Mouse (Mus musculus) erythroid progenitor cell, adult 5-6 weeks (primary cell): Measurements from ENCODE around the gene Klhl21. TPM values are rescaled to one million over a fixed set of nuclear protein-coding genes. Genes with fewer than 3 reads are reported as not detected.

Experiments
- ATAC-seq: replicated peaks from 2 replicates; pipeline ENCODE4 v1.8.0; 2016; ENCODE audit warnings: moderate number of reproducible peaks, mild to moderate bottlenecking, moderate TSS enrichment, inconsistent platforms; ENCODE audit not compliant: poor library complexity, low FRiP score, severe bottlenecking
- total RNA-seq, 2 experiments: library from RNA; stranded (forward) in 1 of 2; stranded (reverse) in 1 of 2; fragments of 150-400 nt in 1 of 2; fragments of 186-747, 209-891 nt in 1 of 2; gene quantifications; 2 replicates each; pipeline versions ENCODE4 v1.2.3 to v1.2.4; 2015 to 2017; ENCODE audit warnings: low replicate concordance in 2 of 2

Klhl21 gene
- total RNA-seq, 2 experiments from 2014 or later = 0.91 to 1.3 TPM

- no peak for ATAC-seq
Measured at GRCm38 (mm10) chr4:151994228-151995171, 14.1 kb upstream of the Klhl21 start.

- ATAC-seq = no peak
Measured at GRCm38 (mm10) chr4:151995371-151996172, 13.0 kb upstream of the Klhl21 start.

- ATAC-seq = peak; percentile 94
Measured at GRCm38 (mm10) chr4:151996173-151996950, 12.2 kb upstream of the Klhl21 start, which contains the start of gene Phf13. TSS of gene Phf13 (minus strand) at chr4:151996258.

- ATAC-seq = no peak
Measured at GRCm38 (mm10) chr4:151996951-151997222, 11.7 kb upstream of the Klhl21 start.

DNA sequence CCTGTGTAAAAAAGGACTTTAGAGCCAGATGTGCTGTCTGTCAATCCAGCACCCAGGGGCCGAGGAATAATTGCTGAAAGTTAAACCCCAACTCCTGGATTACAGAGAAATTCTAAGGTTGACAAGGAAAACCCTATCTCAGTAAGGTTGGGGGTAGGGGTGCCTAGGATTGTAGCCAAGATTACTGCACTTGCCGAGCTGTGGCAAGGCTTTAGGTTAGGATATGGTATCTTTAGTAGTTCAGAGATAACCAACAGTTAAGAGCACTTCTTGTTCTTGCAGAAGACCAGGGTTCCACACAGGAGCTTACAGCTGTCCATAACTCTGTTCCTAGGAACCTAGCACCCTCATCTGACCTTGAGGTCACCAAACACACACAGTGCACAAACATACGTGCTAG lies 10.9 kb upstream of the Klhl21 start:
- ATAC-seq = no peak

GRCm38 (mm10) chr4:151999481-151999880 lies 9.1 kb upstream of the Klhl21 start:
- ATAC-seq = no peak

DNA sequence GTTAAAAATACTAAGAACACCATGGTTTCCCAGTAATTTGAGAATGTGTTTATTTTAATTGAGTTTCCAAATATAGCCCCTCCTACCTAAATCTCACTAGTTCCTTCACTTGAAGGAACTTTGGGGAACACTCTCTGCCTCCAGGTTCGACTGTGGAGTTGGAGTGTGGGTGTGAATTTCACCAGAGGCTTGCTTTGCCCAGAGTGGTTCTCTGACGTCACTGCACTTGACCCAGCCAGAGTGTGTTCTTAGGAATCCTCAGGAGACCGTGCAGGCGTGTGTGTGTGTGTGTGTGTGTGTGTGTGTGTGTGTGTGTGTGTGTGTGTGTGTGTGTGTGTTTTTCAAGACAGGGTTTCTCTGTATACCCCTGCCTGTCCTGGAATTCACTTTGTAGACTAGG lies 7.7 kb upstream of the Klhl21 start:
- ATAC-seq = no peak

DNA sequence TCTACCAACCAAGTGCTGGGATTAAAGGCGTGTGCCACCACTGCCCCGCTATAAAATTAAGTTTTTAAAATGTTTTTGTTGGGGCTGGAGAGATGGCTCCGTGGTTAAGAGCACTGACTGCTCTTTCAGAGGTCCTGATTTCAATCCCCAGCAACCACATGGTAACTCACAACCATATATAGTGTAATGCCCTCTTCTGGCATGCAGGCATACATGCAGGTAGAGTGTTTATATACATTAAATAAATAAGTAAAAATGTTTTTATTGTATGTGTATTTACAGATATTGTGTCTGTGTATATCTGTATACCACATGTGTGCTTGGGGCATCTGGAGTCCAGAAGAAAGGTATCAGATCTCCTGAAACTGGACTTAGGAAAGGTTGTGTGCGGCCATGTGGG lies 7.3 kb upstream of the Klhl21 start:
- ATAC-seq = no peak

DNA sequence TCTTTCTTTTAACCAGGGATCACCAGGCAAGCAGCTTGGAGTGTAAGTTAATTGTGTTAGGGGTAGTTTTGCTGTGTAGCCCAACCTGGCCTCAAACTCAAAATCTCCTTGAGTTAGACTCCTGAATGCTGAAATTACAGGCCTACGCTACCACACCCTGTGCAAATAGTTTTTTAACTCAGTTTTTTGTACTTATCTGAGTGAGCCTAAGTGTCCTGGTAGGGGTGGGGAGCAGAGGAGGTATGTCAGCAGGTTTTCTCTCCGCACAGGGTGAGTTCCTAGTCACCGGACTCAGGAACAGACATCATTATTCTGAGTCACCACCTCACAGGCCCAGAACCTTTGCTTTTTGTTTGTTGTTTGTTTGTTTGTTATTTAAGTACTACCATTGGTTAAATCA lies 6.5 kb upstream of the Klhl21 start:
- no peak for ATAC-seq

DNA sequence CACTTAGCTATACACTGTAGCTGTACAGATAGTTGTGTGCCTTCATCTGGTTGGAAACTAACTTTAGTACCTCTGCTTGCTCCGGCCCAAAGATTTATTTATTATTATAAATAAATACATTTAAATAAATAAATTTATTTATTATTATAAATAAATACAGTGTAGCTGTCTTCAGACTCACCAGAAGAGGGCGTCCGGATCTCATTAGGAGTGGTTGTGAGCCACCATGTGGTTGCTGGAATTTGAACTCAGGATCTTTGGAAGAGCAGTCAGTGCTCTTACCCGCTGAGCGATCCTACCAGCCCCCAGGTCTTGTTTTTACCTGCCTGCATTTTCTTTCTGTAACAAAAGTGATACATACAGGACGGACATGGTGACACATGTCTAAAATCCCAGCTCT lies 2.5 kb upstream of the Klhl21 start:
- ATAC-seq = no peak

- ATAC-seq = no peak
Measured at GRCm38 (mm10) chr4:152006812-152007211, 1.8 kb upstream of the Klhl21 start.

- no peak for ATAC-seq
Measured at GRCm38 (mm10) chr4:152007481-152008147, 989 bp upstream of the Klhl21 start.

GRCm38 (mm10) chr4:152008148-152008500 lies 479 bp upstream of the Klhl21 start:
- no peak for ATAC-seq

DNA sequence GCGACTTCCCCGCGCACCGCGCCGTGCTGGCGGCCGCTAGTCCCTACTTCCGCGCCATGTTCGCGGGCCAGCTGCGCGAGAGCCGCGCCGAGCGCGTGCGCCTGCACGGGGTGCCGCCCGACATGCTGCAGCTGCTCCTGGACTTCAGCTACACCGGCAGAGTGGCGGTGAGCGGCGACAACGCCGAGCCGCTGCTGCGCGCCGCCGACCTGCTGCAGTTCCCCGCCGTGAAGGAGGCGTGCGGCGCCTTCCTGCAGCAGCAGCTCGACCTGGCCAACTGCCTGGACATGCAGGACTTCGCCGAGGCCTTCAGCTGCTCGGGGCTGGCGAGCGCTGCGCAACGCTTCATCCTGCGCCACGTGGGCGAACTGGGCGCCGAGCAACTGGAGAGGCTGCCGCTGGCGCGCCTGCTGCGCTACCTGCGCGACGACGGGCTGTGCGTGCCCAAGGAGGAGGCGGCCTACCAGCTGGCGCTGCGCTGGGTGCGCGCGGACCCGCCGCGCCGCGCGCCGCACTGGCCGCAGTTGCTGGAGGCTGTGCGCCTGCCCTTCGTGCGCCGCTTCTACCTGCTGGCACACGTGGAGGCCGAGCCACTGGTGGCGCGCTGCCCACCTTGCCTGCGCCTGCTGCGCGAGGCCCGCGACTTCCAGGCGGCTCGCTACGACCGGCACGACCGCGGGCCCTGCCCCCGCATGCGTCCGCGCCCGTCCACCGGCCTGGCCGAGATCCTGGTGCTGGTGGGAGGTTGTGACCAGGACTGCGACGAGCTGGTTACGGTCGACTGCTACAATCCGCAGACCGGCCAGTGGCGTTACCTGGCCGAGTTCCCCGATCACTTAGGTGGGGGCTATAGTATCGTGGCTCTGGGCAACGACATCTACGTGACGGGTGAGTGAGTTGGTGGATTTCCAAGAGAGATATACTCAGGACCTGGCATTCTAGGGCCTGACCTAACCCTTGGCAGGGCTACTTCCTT lies 761 bp downstream of the Klhl21 start:
- ATAC-seq = no peak

DNA sequence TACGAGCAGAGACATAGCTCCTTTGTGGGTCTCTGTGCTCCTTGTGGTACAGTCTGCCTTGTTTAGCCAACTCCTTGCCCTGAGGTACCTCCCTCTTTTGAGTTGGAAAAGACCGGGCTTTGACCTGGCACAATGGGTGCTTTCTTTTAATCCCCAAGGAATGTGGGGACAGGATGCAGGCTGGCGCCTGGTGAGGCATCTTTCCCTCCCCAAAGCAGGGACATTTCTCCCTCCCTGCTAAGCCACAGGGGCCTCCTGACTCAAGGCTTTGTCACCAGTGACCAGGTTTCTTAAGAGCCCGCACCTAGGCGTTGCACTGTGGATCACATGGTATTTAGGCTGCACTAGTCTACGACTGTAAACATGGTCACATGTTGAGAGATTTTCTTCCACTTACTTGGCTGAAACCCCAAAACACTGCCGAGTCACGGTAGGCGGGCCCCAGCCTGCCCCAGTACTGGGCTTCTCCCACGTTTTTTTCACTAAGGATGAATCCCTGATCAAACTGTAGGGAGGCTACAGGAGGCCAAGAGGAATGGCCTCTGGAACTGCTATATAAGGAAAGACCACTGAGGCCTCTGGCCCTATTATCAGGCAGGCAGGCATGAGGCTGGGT lies 1.6 kb downstream of the Klhl21 start:
- ATAC-seq = peak; percentile 57

GRCm38 (mm10) chr4:152010707-152011134 lies 2.1 kb downstream of the Klhl21 start:
- no peak for ATAC-seq

DNA sequence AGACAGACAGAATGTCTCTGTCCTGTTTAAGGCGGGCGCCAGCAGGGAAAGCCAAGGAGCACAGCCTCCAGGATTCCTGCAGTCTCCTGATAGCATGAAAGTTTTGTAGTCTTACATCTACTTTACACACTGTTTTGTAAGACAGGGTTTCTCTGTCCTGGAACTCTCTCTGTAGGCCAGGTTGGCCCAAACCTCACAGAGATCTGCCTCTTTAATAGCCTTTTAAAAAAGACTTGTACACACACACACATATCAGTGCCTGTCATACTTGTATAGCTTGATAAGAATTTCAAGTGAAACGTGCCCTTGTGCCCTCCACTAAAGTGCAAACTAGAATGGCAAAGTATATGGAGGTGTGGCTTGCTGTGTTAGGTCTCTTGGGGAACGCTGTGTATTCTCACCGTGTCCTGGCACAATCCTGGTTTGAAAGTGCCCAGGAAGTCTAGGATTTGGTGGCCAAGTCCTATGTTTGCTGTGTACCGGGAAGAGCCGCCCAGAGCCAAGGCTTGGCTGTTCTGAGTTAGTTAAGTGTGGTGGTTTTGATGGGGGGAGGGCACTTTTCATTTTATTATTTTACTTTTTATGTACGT lies 2.7 kb downstream of the Klhl21 start:
- no peak for ATAC-seq

GRCm38 (mm10) chr4:152012109-152012508 lies 3.5 kb downstream of the Klhl21 start:
- ATAC-seq = no peak
